Mouse (Mus musculus) ES-E14 (cell line): ENCODE data around the gene Pxk. TPM values are rescaled to one million over a fixed set of nuclear protein-coding genes. Genes with fewer than 3 reads are reported as not detected.

Source experiments
- DNase-seq: peaks from one replicate; pipeline ENCODE4 v3.0.0-alpha.2; 2013; ENCODE audit warnings: low read depth, low spot score
- H3K27ac ChIP-seq: 2 replicates; pipeline ENCODE4 v1.5.1; 2012; ENCODE audit warnings: low read depth, mild to moderate bottlenecking, low read length, moderate library complexity, mixed read lengths; ENCODE audit not compliant: poor library complexity, insufficient read depth, severe bottlenecking
- H3K36me3 ChIP-seq: 2 replicates; pipeline ENCODE4 v1.6.1; 2012; ENCODE audit warnings: mild to moderate bottlenecking, low read length, moderate library complexity, mixed read lengths; ENCODE audit not compliant: control insufficient read depth, poor library complexity, insufficient read depth, severe bottlenecking
- H3K4me1 ChIP-seq, 2 experiments: fragments of 150-350 bp in 1 of 2; sonication (generic) in 1 of 2; 2 replicates each; pipeline ENCODE4 v1.6.1; 2012; ENCODE audit warnings: low read length in 2 of 2, mild to moderate bottlenecking in 1 of 2, mixed read lengths in 1 of 2; ENCODE audit not compliant: control insufficient read depth in 2 of 2, insufficient read depth in 2 of 2, poor library complexity in 1 of 2
- H3K4me3 ChIP-seq, 2 experiments: fragments of 150-350 bp in 1 of 2; sonication (generic) in 1 of 2; 2 replicates each; pipeline ENCODE4 v1.5.1; 2012; ENCODE audit warnings: low read length in 2 of 2, low read depth in 1 of 2, mild to moderate bottlenecking in 1 of 2, mixed read lengths in 1 of 2; ENCODE audit not compliant: insufficient read depth in 1 of 2, poor library complexity in 1 of 2, severe bottlenecking in 1 of 2
- H3K9ac ChIP-seq: 2 replicates; pipeline ENCODE4 v1.6.1; 2012; ENCODE audit warnings: low read depth, mild to moderate bottlenecking, low read length, mixed read lengths; ENCODE audit not compliant: poor library complexity, insufficient read depth, severe bottlenecking
- H3K9me3 ChIP-seq: fragments of 150-350 bp; sonication (generic); 2 replicates; pipeline ENCODE4 v1.6.1; 2012; ENCODE audit warnings: low read depth, mild to moderate bottlenecking, low read length; ENCODE audit not compliant: control insufficient read depth, insufficient read depth
- CHD2 ChIP-seq: IDR thresholded peaks from 2 replicates; pipeline ENCODE4 v1.6.1; 2014; ENCODE audit warnings: mild to moderate bottlenecking, low read depth, low read length, inconsistent platforms
- HCFC1 ChIP-seq: IDR thresholded peaks from 2 replicates; pipeline ENCODE4 v1.6.1; 2012; ENCODE audit warnings: low read length, inconsistent platforms, borderline replicate concordance; ENCODE audit not compliant: insufficient read depth
- MAFK ChIP-seq: IDR thresholded peaks from 2 replicates; pipeline ENCODE4 v1.6.1; 2014; ENCODE audit warnings: mild to moderate bottlenecking, low read depth, low read length, inconsistent platforms; ENCODE audit not compliant: insufficient read depth
- ZC3H11A ChIP-seq: IDR thresholded peaks from 2 replicates; pipeline ENCODE4 v1.6.1; 2012; ENCODE audit warnings: low read depth, mild to moderate bottlenecking, inconsistent platforms, low read length, borderline replicate concordance
- ZNF384 ChIP-seq: IDR thresholded peaks from 2 replicates; pipeline ENCODE4 v1.6.1; 2012; ENCODE audit warnings: low read depth, low read length, inconsistent platforms
- in situ Hi-C, 2 experiments: fragments of 600-800 bp; cut with MboI; formaldehyde crosslinking; loops; one replicate each; pipeline ENCODE4 v1.15.1; 2025; ENCODE audit warnings: low sequenced_read_pairs in 2 of 2, inconsistent platforms in 1 of 2; ENCODE audit not compliant: unreplicated experiment in 2 of 2
- total RNA-seq: library from RNA; depleted of rRNA; stranded (reverse); fragments of 300-350 nt; gene quantifications from 2 replicates; pipeline ENCODE4 v1.2.3, GENCODE M21; 2012

The Pxk gene
- total RNA-seq, 1 experiment: 5.4 TPM

GRCm38 (mm10) chr14:8124046-8124881 is 26.3 kb downstream of the Pxk start:
- Histone ChIP-seq H3K27ac (no peak overlapping the region; the same call in 1 of the 2 replicates), H3K4me1 (peaks cover 0 to 2% of the 10 kb centered on the region in 2 experiments; a peak in 3 of 4 replicates), H3K4me3 (no peak overlapping the region), H3K9ac (no peak overlapping the region), H3K36me3 (no peaks in the 10 kb centered on the region), H3K9me3 (no peaks in the 10 kb centered on the region)
- TF ChIP-seq ZC3H11A (no peak), ZNF384 (no peak), MAFK (no peak), CHD2 (no peak), HCFC1 (no peak)
- in situ Hi-C loops: no loop called here
- no peak for DNase-seq

GRCm38 (mm10) chr14:8127971-8128370 is 30.0 kb downstream of the Pxk start:
- in situ Hi-C loops: no loop called here
- no peak overlapping the region for H3K4me3 ChIP-seq
- peaks cover 0 to 5% of the 10 kb centered on the region in 2 experiments; a peak in 3 of 4 replicates for H3K4me1 ChIP-seq
- TF ChIP-seq ZC3H11A: no peak
- TF ChIP-seq HCFC1: no peak
- no peak for TF ChIP-seq CHD2
- TF ChIP-seq ZNF384: no peak
- TF ChIP-seq MAFK: no peak
- no peak overlapping the region for H3K27ac ChIP-seq
- no peak overlapping the region for H3K9ac ChIP-seq
- no peaks in the 10 kb centered on the region; the same call in 1 of the 2 replicates for H3K36me3 ChIP-seq
- H3K9me3 ChIP-seq: no peaks in the 10 kb centered on the region
- no peak for DNase-seq

DNA sequence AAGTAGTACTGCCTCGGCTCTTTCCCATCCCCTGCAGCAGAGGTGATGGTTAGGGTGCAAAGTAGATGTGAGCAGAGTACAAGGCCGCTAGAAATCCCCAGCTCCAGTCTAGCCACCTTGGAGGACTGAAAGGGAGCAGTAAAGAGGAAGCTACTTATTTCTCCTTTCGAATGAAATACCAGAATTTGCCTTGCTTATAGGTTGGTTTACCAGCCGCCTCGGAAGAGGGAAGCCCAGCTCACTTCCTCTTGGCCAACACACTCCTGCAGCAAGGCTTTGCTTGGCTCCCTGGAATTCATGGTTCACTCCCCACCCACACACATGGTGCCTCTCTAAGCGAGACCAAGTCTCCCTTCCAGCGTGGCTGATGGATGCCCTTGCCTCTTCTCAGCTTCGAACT is 34.8 kb downstream of the Pxk start:
- H3K36me3 ChIP-seq: no peaks in the 10 kb centered on the region; the same call in none of the 2 replicates
- in situ Hi-C loops: no loop called here
- H3K4me3 ChIP-seq: no peak overlapping the region
- TF ChIP-seq CHD2 (no peak), HCFC1 (no peak), MAFK (no peak), ZNF384 (no peak), ZC3H11A (no peak)
- peaks cover 0 to 6% of the 10 kb centered on the region in 2 experiments; a peak in 1 of 4 replicates for H3K4me1 ChIP-seq
- no peak for DNase-seq
- no peak overlapping the region for H3K9ac ChIP-seq
- no peaks in the 10 kb centered on the region for H3K9me3 ChIP-seq
- H3K27ac ChIP-seq: no peak overlapping the region

GRCm38 (mm10) chr14:8134234-8134633 is 36.2 kb downstream of the Pxk start:
- Histone ChIP-seq H3K36me3 (peaks cover 2% of the 10 kb centered on the region), H3K27ac (no peak overlapping the region), H3K9me3 (no peaks in the 10 kb centered on the region), H3K4me1 (peaks cover 0 to 6% of the 10 kb centered on the region in 2 experiments; a peak in 1 of 4 replicates), H3K4me3 (no peak overlapping the region), H3K9ac (no peak overlapping the region)
- in situ Hi-C loops: no loop called here
- TF ChIP-seq HCFC1 (no peak), ZNF384 (no peak), MAFK (no peak), ZC3H11A (no peak), CHD2 (no peak)
- DNase-seq: no peak
